Mouse (Mus musculus): ENCODE measurements at regions not wholly inside any gene's neighbourhood (a gene's known extent, or its start where the extent isn't known, plus 50 kb on each side); places are given as distances from the start of the nearest gene placed in this dataset.

GRCm38 (mm10) chr1:77081660-77082059 is 433.2 kb downstream of the Epha4 start:
- no peak for ATAC-seq (ENCODE audit: insufficient read depth, low FRiP score, low read depth)

GRCm38 (mm10) chr1:77082410-77082809 is 432.5 kb downstream of the Epha4 start:
- Histone ChIP-seq H3K9me3 (no peaks in the 10 kb centered on the region), H3K27ac (no peak overlapping the region), H3K27me3 (replicated peaks) (no peaks in the 10 kb centered on the region), H3K4me1 (0 out of 2 replicates have a peak, but pooled peaks cover 3% of the 10 kb centered on the region), H3K4me3 (replicated peaks) (no peak overlapping the region), H3K4me2 (no peak overlapping the region), H3K9ac (no peak overlapping the region), H3K36me3 (no peaks in the 10 kb centered on the region)
- ATAC-seq (ENCODE audit: insufficient read depth, low FRiP score, low read depth) = no peak
- WGBS = 68% methylated on average over 3 of the region's 3 CpGs

More at GRCm38 (mm10) chr1:77081660-77082059, 433.2 kb downstream of the Epha4 start:
- H3K27ac ChIP-seq = no peak overlapping the region
- no peak overlapping the region for H3K4me3 ChIP-seq (replicated peaks)
- no peak overlapping the region for H3K4me2 ChIP-seq
- WGBS = 60% methylated on average over 7 of the region's 7 CpGs
- no peak overlapping the region for H3K9ac ChIP-seq
- no peaks in the 10 kb centered on the region for H3K9me3 ChIP-seq
- H3K27me3 ChIP-seq (replicated peaks) = no peaks in the 10 kb centered on the region
- 0 out of 2 replicates have a peak, but pooled peaks cover 3% of the 10 kb centered on the region for H3K4me1 ChIP-seq
- H3K36me3 ChIP-seq = no peaks in the 10 kb centered on the region

- Histone ChIP-seq H3K4me3 (replicated peaks) (no peak overlapping the region), H3K36me3 (no peaks in the 10 kb centered on the region), H3K9me3 (no peaks in the 10 kb centered on the region), H3K9ac (no peak overlapping the region), H3K4me2 (no peak overlapping the region), H3K27ac (no peak overlapping the region), H3K27me3 (replicated peaks) (no peaks in the 10 kb centered on the region), H3K4me1 (no peaks in the 10 kb centered on the region)
- ATAC-seq (ENCODE audit: insufficient read depth, low FRiP score, low read depth) = no peak
- WGBS = 36% methylated on average over 2 of the region's 2 CpGs
Observed at GRCm38 (mm10) chr1:77093551-77093950, 421.3 kb downstream of the Epha4 start.

- Histone ChIP-seq H3K27me3 (replicated peaks) (0 out of 2 replicates have a peak, but pooled peaks cover 3% of the 10 kb centered on the region), H3K27ac (no peak overlapping the region), H3K4me2 (no peak overlapping the region), H3K4me3 (replicated peaks) (no peak overlapping the region), H3K9ac (no peak overlapping the region), H3K4me1 (no peaks in the 10 kb centered on the region), H3K9me3 (no peaks in the 10 kb centered on the region), H3K36me3 (no peaks in the 10 kb centered on the region)
- 49% methylated on average over 12 of the region's 12 CpGs for WGBS
- ATAC-seq (ENCODE audit: insufficient read depth, low FRiP score, low read depth) = no peak
Observed at GRCm38 (mm10) chr1:77101726-77102272, 413.1 kb downstream of the Epha4 start.

- Histone ChIP-seq H3K4me2 (no peak overlapping the region), H3K9me3 (no peaks in the 10 kb centered on the region), H3K27me3 (replicated peaks) (0 out of 2 replicates have a peak, but pooled peaks cover 3% of the 10 kb centered on the region), H3K4me1 (no peaks in the 10 kb centered on the region), H3K36me3 (no peaks in the 10 kb centered on the region), H3K27ac (no peak overlapping the region), H3K4me3 (replicated peaks) (no peak overlapping the region), H3K9ac (no peak overlapping the region)
- no peak for ATAC-seq (ENCODE audit: insufficient read depth, low FRiP score, low read depth)
- 62% methylated on average over 13 of the region's 13 CpGs for WGBS
Observed at GRCm38 (mm10) chr1:77102421-77103133, 412.3 kb downstream of the Epha4 start.

- Histone ChIP-seq H3K9me3 (no peaks in the 10 kb centered on the region), H3K4me3 (replicated peaks) (no peak overlapping the region), H3K4me2 (no peak overlapping the region), H3K9ac (no peak overlapping the region), H3K27ac (no peak overlapping the region), H3K27me3 (replicated peaks) (no peaks in the 10 kb centered on the region), H3K36me3 (no peaks in the 10 kb centered on the region), H3K4me1 (no peaks in the 10 kb centered on the region)
- WGBS = 76% methylated on average over 6 of the region's 6 CpGs
- ATAC-seq (ENCODE audit: insufficient read depth, low FRiP score, low read depth) = no peak
Observed at GRCm38 (mm10) chr1:77109861-77110785, 404.8 kb downstream of the Epha4 start.

GRCm38 (mm10) chr1:77128411-77128810 is 386.5 kb downstream of the Epha4 start:
- 68% methylated on average over 3 of the region's 3 CpGs for whole genome bisulfite sequencing
- ATAC-seq (ENCODE audit: insufficient read depth, low FRiP score, low read depth) = no peak
- no peak overlapping the region for H3K4me2 ChIP-seq
- H3K9me3 ChIP-seq = no peaks in the 10 kb centered on the region
- no peak overlapping the region for H3K4me3 ChIP-seq (replicated peaks)
- H3K9ac ChIP-seq = no peak overlapping the region
- H3K27me3 ChIP-seq (replicated peaks) = no peaks in the 10 kb centered on the region
- no peaks in the 10 kb centered on the region for H3K4me1 ChIP-seq
- no peak overlapping the region for H3K27ac ChIP-seq
- no peaks in the 10 kb centered on the region for H3K36me3 ChIP-seq

- no peak for ATAC-seq (ENCODE audit: insufficient read depth, low FRiP score, low read depth)
- no peak overlapping the region for H3K4me3 ChIP-seq (replicated peaks)
- H3K4me1 ChIP-seq = no peaks in the 10 kb centered on the region
- no peaks in the 10 kb centered on the region for H3K36me3 ChIP-seq
- no peak overlapping the region for H3K9ac ChIP-seq
- no peak overlapping the region for H3K27ac ChIP-seq
- H3K9me3 ChIP-seq = no peaks in the 10 kb centered on the region
- H3K27me3 ChIP-seq (replicated peaks) = no peaks in the 10 kb centered on the region
- H3K4me2 ChIP-seq = no peak overlapping the region
- 65% methylated on average over 6 of the region's 6 CpGs for WGBS
Observed at GRCm38 (mm10) chr1:77137663-77138062, 377.2 kb downstream of the Epha4 start.

- H3K9me3 ChIP-seq = no peaks in the 10 kb centered on the region
- no peaks in the 10 kb centered on the region for H3K36me3 ChIP-seq
- H3K9ac ChIP-seq = no peak overlapping the region
- H3K4me2 ChIP-seq = no peak overlapping the region
- no peak overlapping the region for H3K27ac ChIP-seq
- H3K4me1 ChIP-seq = no peaks in the 10 kb centered on the region
- 75% methylated on average over 7 of the region's 7 CpGs for WGBS
- no peaks in the 10 kb centered on the region for H3K27me3 ChIP-seq (replicated peaks)
- no peak overlapping the region for H3K4me3 ChIP-seq (replicated peaks)
- ATAC-seq (ENCODE audit: insufficient read depth, low FRiP score, low read depth) = no peak
Observed at GRCm38 (mm10) chr1:77140906-77141305, 374.0 kb downstream of the Epha4 start.

- WGBS = 93% methylated on average over 4 of the region's 4 CpGs
- Histone ChIP-seq H3K27me3 (replicated peaks) (no peaks in the 10 kb centered on the region), H3K4me3 (replicated peaks) (no peak overlapping the region), H3K4me1 (no peaks in the 10 kb centered on the region), H3K36me3 (no peaks in the 10 kb centered on the region), H3K4me2 (no peak overlapping the region), H3K27ac (no peak overlapping the region), H3K9me3 (no peaks in the 10 kb centered on the region), H3K9ac (no peak overlapping the region)
- no peak for ATAC-seq (ENCODE audit: insufficient read depth, low FRiP score, low read depth)
Observed at GRCm38 (mm10) chr1:77148052-77148451, 366.8 kb downstream of the Epha4 start.

- Histone ChIP-seq H3K4me3 (replicated peaks) (no peak overlapping the region), H3K9ac (no peak overlapping the region), H3K4me1 (no peaks in the 10 kb centered on the region), H3K36me3 (no peaks in the 10 kb centered on the region), H3K27me3 (replicated peaks) (no peaks in the 10 kb centered on the region), H3K27ac (no peak overlapping the region), H3K9me3 (no peaks in the 10 kb centered on the region), H3K4me2 (no peak overlapping the region)
- whole genome bisulfite sequencing = 74% methylated on average over 4 of the region's 4 CpGs
- ATAC-seq (ENCODE audit: insufficient read depth, low FRiP score, low read depth) = no peak
Observed at GRCm38 (mm10) chr1:77168316-77168715, 346.6 kb downstream of the Epha4 start.

GRCm38 (mm10) chr1:77172463-77172862 is 342.4 kb downstream of the Epha4 start:
- WGBS = 62% methylated on average over 1 of the region's 1 CpGs
- Histone ChIP-seq H3K36me3 (no peaks in the 10 kb centered on the region), H3K4me3 (replicated peaks) (no peak overlapping the region), H3K27me3 (replicated peaks) (no peaks in the 10 kb centered on the region), H3K9me3 (no peaks in the 10 kb centered on the region), H3K4me1 (peaks cover 4% of the 10 kb centered on the region; the same call in 1 of the 2 replicates), H3K27ac (no peak overlapping the region), H3K9ac (no peak overlapping the region), H3K4me2 (no peak overlapping the region)
- no peak for ATAC-seq (ENCODE audit: insufficient read depth, low FRiP score, low read depth)

Data from stomach, embryonic 15.5 days (tissue).